Mouse (Mus musculus): ENCODE results near the gene Zfp36. TPM values are rescaled to one million over a fixed set of nuclear protein-coding genes. Genes with fewer than 3 reads are reported as not detected.

The Zfp36 gene
- total and polyA plus RNA-seq, 3 experiments, result 19.4 to 28.2 (median 26.3) TPM

GRCm38 (mm10) chr7:28347746-28348145, 32.3 kb downstream of the Zfp36 start:
- Histone ChIP-seq H3K27me3 (ENCODE audit: control insufficient read depth, insufficient read depth, low read length) (no peaks in the 10 kb centered on the region), H3K4me3 (no peak overlapping the region), H3K4me1 (ENCODE audit: control insufficient read depth, insufficient read depth, low read length) (peaks cover 6% of the 10 kb centered on the region), H3K36me3 (ENCODE audit: control insufficient read depth, insufficient read depth, low read length) (peaks cover 5% of the 10 kb centered on the region; the same call in 1 of the 2 replicates), H3K9ac (ENCODE audit: low read depth, low read length) (no peak overlapping the region; the same call in 1 of the 2 replicates), H3K79me2 (replicated peaks; ENCODE audit: control insufficient read depth, insufficient read depth, low read length) (0 out of 2 replicates have a peak, but pooled peaks cover 3% of the 10 kb centered on the region), H3K27ac (no peak overlapping the region)
- intact Hi-C loops (cut with DNase I), result no loop called here
- DNase-seq, result no peak
- 29% methylated on average over 3 of the region's 3 CpGs for WGBS
- TF ChIP-seq CTCF (IDR thresholded peaks at IDR 0.05) (no peak), POLR2A (IDR thresholded peaks at IDR 0.05; ENCODE audit: insufficient read depth, low read depth, low read length) (no peak), EP300 (IDR thresholded peaks at IDR 0.05; ENCODE audit: insufficient read depth, low read depth, low read length) (no peak)

- H3K4me3 ChIP-seq, result no peak overlapping the region
- peak; percentile 18; the same call in 1 of the 2 replicates for TF ChIP-seq EP300 (IDR thresholded peaks at IDR 0.05; ENCODE audit: insufficient read depth, low read depth, low read length)
- no peak for TF ChIP-seq POLR2A (IDR thresholded peaks at IDR 0.05; ENCODE audit: insufficient read depth, low read depth, low read length)
- peak; percentile 85 for TF ChIP-seq CTCF (IDR thresholded peaks at IDR 0.05)
- DNase-seq, result peak in 1 of 2 experiments; percentile 69
- no peaks in the 10 kb centered on the region for H3K79me2 ChIP-seq (replicated peaks; ENCODE audit: control insufficient read depth, insufficient read depth, low read length)
- H3K9ac ChIP-seq (ENCODE audit: low read depth, low read length), result no peak overlapping the region; the same call in 1 of the 2 replicates
- no peak overlapping the region for H3K27ac ChIP-seq
- H3K4me1 ChIP-seq (ENCODE audit: control insufficient read depth, insufficient read depth, low read length), result peaks cover 1% of the 10 kb centered on the region; the same call in 1 of the 2 replicates
- no peaks in the 10 kb centered on the region for H3K36me3 ChIP-seq (ENCODE audit: control insufficient read depth, insufficient read depth, low read length)
- intact Hi-C loops (cut with DNase I), result loop anchor here (5.0 kb wide), 1 partner anchor 67 kb away; the partner anchor contains the start of gene Eid2b
- WGBS, result under 1% methylated on average over 4 of the region's 4 CpGs
- H3K27me3 ChIP-seq (ENCODE audit: control insufficient read depth, insufficient read depth, low read length), result no peaks in the 10 kb centered on the region
These were observed 35.4 kb downstream of the Zfp36 start for GRCm38 (mm10) chr7:28344637-28345036.

- Histone ChIP-seq H3K9ac (ENCODE audit: low read depth, low read length) (no peak overlapping the region), H3K79me2 (replicated peaks; ENCODE audit: control insufficient read depth, insufficient read depth, low read length) (peaks cover 6% of the 10 kb centered on the region), H3K4me1 (ENCODE audit: control insufficient read depth, insufficient read depth, low read length) (peaks cover 3% of the 10 kb centered on the region; the same call in 1 of the 2 replicates), H3K27ac (no peak overlapping the region), H3K4me3 (no peak overlapping the region), H3K36me3 (ENCODE audit: control insufficient read depth, insufficient read depth, low read length) (peaks cover 5% of the 10 kb centered on the region; the same call in 1 of the 2 replicates), H3K27me3 (ENCODE audit: control insufficient read depth, insufficient read depth, low read length) (no peaks in the 10 kb centered on the region)
- intact Hi-C loops (cut with DNase I), result loop anchor here (5.0 kb wide), 1 partner anchor 64 kb away; the partner anchor contains the start of gene Eid2b
- WGBS, result 32% methylated on average over 7 of the region's 7 CpGs
- no peak for DNase-seq
- no peak for TF ChIP-seq POLR2A (IDR thresholded peaks at IDR 0.05; ENCODE audit: insufficient read depth, low read depth, low read length)
- TF ChIP-seq CTCF (IDR thresholded peaks at IDR 0.05), result no peak
- no peak for TF ChIP-seq EP300 (IDR thresholded peaks at IDR 0.05; ENCODE audit: insufficient read depth, low read depth, low read length)
These were observed 38.7 kb downstream of the Zfp36 start for GRCm38 (mm10) chr7:28341381-28341780.

- Histone ChIP-seq H3K27me3 (ENCODE audit: control insufficient read depth, insufficient read depth, low read length) (no peaks in the 10 kb centered on the region), H3K27ac (peak overlapping the region; percentile 90), H3K4me3 (peak overlapping the region; percentile 96), H3K4me1 (ENCODE audit: control insufficient read depth, insufficient read depth, low read length) (peaks cover 6% of the 10 kb centered on the region), H3K79me2 (replicated peaks; ENCODE audit: control insufficient read depth, insufficient read depth, low read length) (peaks cover 8% of the 10 kb centered on the region), H3K9ac (ENCODE audit: low read depth, low read length) (no peak overlapping the region), H3K36me3 (ENCODE audit: control insufficient read depth, insufficient read depth, low read length) (peaks cover 5% of the 10 kb centered on the region; the same call in 1 of the 2 replicates)
- intact Hi-C loops (cut with DNase I), result no loop called here
- WGBS, result 56% methylated on average over 19 of the region's 19 CpGs
- peak; percentile 67 to 75 for DNase-seq
- no peak for TF ChIP-seq POLR2A (IDR thresholded peaks at IDR 0.05; ENCODE audit: insufficient read depth, low read depth, low read length)
- TF ChIP-seq CTCF (IDR thresholded peaks at IDR 0.05), result peak; percentile 64
These were observed 40.7 kb downstream of the Zfp36 start for GRCm38 (mm10) chr7:28339213-28339917.

GRCm38 (mm10) chr7:28338108-28338998, 41.7 kb downstream of the Zfp36 start, which contains the start of gene Supt5:
Supt5 (minus strand) TSS chr7:28338746.
- WGBS, result under 1% methylated on average over 77 of the region's 77 CpGs
- H3K9ac ChIP-seq (ENCODE audit: low read depth, low read length), result peak within 1 kb of the TSS; percentile 93
- peak; percentile 97 to 98 for DNase-seq
- H3K36me3 ChIP-seq (ENCODE audit: control insufficient read depth, insufficient read depth, low read length), result peaks cover 5% of the 10 kb centered on the region; the same call in 1 of the 2 replicates
- peak within 1 kb of the TSS; percentile 90 for H3K27ac ChIP-seq
- intact Hi-C loops (cut with DNase I), result loop anchor here (1.0 kb wide), 2 partner anchors 12 to 26 kb away; partner anchors contain the start of genes Rps16 and Timm50
- TF ChIP-seq CTCF (IDR thresholded peaks at IDR 0.05) (no peak), POLR2A (IDR thresholded peaks at IDR 0.05; ENCODE audit: insufficient read depth, low read depth, low read length) (peak; percentile 92), EP300 (IDR thresholded peaks at IDR 0.05; ENCODE audit: insufficient read depth, low read depth, low read length) (peak; percentile 73; the same call in 1 of the 2 replicates)
- H3K79me2 ChIP-seq (replicated peaks; ENCODE audit: control insufficient read depth, insufficient read depth, low read length), result peaks cover 10% of the 10 kb centered on the region
- H3K4me3 ChIP-seq, result peak within 1 kb of the TSS; percentile 96
- H3K4me1 ChIP-seq (ENCODE audit: control insufficient read depth, insufficient read depth, low read length), result peaks cover 6% of the 10 kb centered on the region
- no peaks in the 10 kb centered on the region for H3K27me3 ChIP-seq (ENCODE audit: control insufficient read depth, insufficient read depth, low read length)
